Mouse (Mus musculus) liver, embryonic 13.5 days (tissue): ENCODE data around the gene Usp6nl. TPM values are rescaled to one million over a fixed set of nuclear protein-coding genes. Genes with fewer than 3 reads are reported as not detected.

Experiments
- ATAC-seq: fragments of 200-750 bp; cut with Nextera tagmentation; 2 replicates; pipeline ENCODE4 v1.8.0; 2017; ENCODE audit warnings: low read depth, mild to moderate bottlenecking, moderate number of reproducible peaks, moderate library complexity
- DNase-seq: peaks from one replicate; pipeline ENCODE4 v3.0.0; 2022
- H3K27ac ChIP-seq: fragments of 300-500 bp; sonication (generic); 2 replicates; pipeline ENCODE4 v1.5.1; 2015; ENCODE audit warnings: moderate library complexity, mild to moderate bottlenecking, inconsistent platforms
- H3K27me3 ChIP-seq: fragments of 300-500 bp; sonication (generic); 2 replicates; pipeline ENCODE4 v1.6.1; 2015; ENCODE audit warnings: mild to moderate bottlenecking, inconsistent platforms
- H3K36me3 ChIP-seq: fragments of 300-500 bp; sonication (generic); 2 replicates; pipeline ENCODE4 v1.6.1; 2015; ENCODE audit warnings: mild to moderate bottlenecking, inconsistent platforms
- H3K4me1 ChIP-seq: fragments of 300-500 bp; sonication (generic); replicated peaks from 2 replicates; pipeline ENCODE4 v1.6.1; 2015; ENCODE audit warnings: inconsistent platforms
- H3K4me2 ChIP-seq: fragments of 300-500 bp; sonication (generic); 2 replicates; pipeline ENCODE4 v1.6.1; 2015; ENCODE audit warnings: inconsistent platforms, mild to moderate bottlenecking, moderate library complexity
- H3K4me3 ChIP-seq: fragments of 300-500 bp; sonication (generic); replicated peaks from 2 replicates; pipeline ENCODE4 v1.5.1; 2015; ENCODE audit warnings: mild to moderate bottlenecking, inconsistent platforms
- H3K9ac ChIP-seq: fragments of 300-500 bp; sonication (generic); 2 replicates; pipeline ENCODE4 v1.6.1; 2015; ENCODE audit warnings: mild to moderate bottlenecking, inconsistent platforms
- H3K9me3 ChIP-seq: fragments of 300-500 bp; sonication (generic); replicated peaks from 2 replicates; pipeline ENCODE4 v1.6.1; 2016; ENCODE audit warnings: inconsistent platforms
- WGBS: fragments of 180-500 bp; shearing (Covaris S2); methylation state at CpG from one replicate; pipeline ENCODE4 v1.1.7; 2015; ENCODE audit not compliant: insufficient replicate concordance; 5-methylcytosine and 5-hydroxymethylcytosine counted together
- polyA plus RNA-seq: library from polyadenylated mRNA; unstranded; fragments of >200 nt; fragmentation: Nextera tagmentation; extraction: Ambion mirVana; gene quantifications from 2 replicates; pipeline ENCODE4 v1.2.1, GENCODE M21; 2015

Gene Usp6nl
- polyA plus RNA-seq, 1 experiment from 2014 or later, result 3.4 TPM

GRCm38 (mm10) chr2:6306861-6307260 lies 15.6 kb upstream of the Usp6nl start:
- no peak for ATAC-seq
- no peak overlapping the region for H3K4me2 ChIP-seq
- peaks cover 27% of the 10 kb centered on the region for H3K27me3 ChIP-seq
- no peaks in the 10 kb centered on the region for H3K9me3 ChIP-seq
- no peak for DNase-seq
- H3K9ac ChIP-seq, result no peak overlapping the region
- no peak overlapping the region for H3K4me3 ChIP-seq
- H3K27ac ChIP-seq, result no peak overlapping the region
- H3K4me1 ChIP-seq, result peaks cover 10% of the 10 kb centered on the region
- WGBS, result 66% methylated on average over 3 of the region's 3 CpGs
- no peaks in the 10 kb centered on the region for H3K36me3 ChIP-seq

GRCm38 (mm10) chr2:6309373-6309821 lies 13.1 kb upstream of the Usp6nl start:
- ATAC-seq (no peak), DNase-seq (no peak)
- peaks cover 16% of the 10 kb centered on the region; the same call in 1 of the 2 replicates for H3K27me3 ChIP-seq
- no peak overlapping the region for H3K4me2 ChIP-seq
- peaks cover 13% of the 10 kb centered on the region for H3K4me1 ChIP-seq
- WGBS, result 56% methylated on average over 6 of the region's 6 CpGs
- H3K27ac ChIP-seq, result no peak overlapping the region
- no peak overlapping the region for H3K4me3 ChIP-seq
- no peaks in the 10 kb centered on the region for H3K9me3 ChIP-seq
- no peak overlapping the region for H3K9ac ChIP-seq
- H3K36me3 ChIP-seq, result no peaks in the 10 kb centered on the region

- no peak overlapping the region for H3K4me2 ChIP-seq
- 0 out of 2 replicates have a peak, but pooled peaks cover 7% of the 10 kb centered on the region for H3K27me3 ChIP-seq
- no peak overlapping the region for H3K9ac ChIP-seq
- no peaks in the 10 kb centered on the region for H3K36me3 ChIP-seq
- H3K4me1 ChIP-seq, result peaks cover 3% of the 10 kb centered on the region
- H3K27ac ChIP-seq, result no peak overlapping the region
- no peak for DNase-seq
- H3K4me3 ChIP-seq, result no peak overlapping the region
- H3K9me3 ChIP-seq, result no peaks in the 10 kb centered on the region
- 77% methylated on average over 10 of the region's 10 CpGs for WGBS
- no peak for ATAC-seq
These were observed 9.7 kb upstream of the Usp6nl start for GRCm38 (mm10) chr2:6312764-6313163.

- H3K9me3 ChIP-seq, result no peaks in the 10 kb centered on the region
- no peak overlapping the region for H3K9ac ChIP-seq
- DNase-seq (no peak), ATAC-seq (no peak)
- no peak overlapping the region for H3K27ac ChIP-seq
- H3K4me3 ChIP-seq, result no peak overlapping the region
- no peak overlapping the region for H3K4me2 ChIP-seq
- 80% methylated on average over 1 of the region's 1 CpGs for WGBS
- no peaks in the 10 kb centered on the region for H3K36me3 ChIP-seq
- peaks cover 3% of the 10 kb centered on the region for H3K4me1 ChIP-seq
- 0 out of 2 replicates have a peak, but pooled peaks cover 7% of the 10 kb centered on the region for H3K27me3 ChIP-seq
These were observed 8.7 kb upstream of the Usp6nl start for GRCm38 (mm10) chr2:6313733-6314132.

- no peaks in the 10 kb centered on the region for H3K36me3 ChIP-seq
- no peak overlapping the region for H3K4me2 ChIP-seq
- no peaks in the 10 kb centered on the region for H3K27me3 ChIP-seq
- no peak overlapping the region for H3K9ac ChIP-seq
- no peak for ATAC-seq
- peaks cover 29% of the 10 kb centered on the region for H3K4me1 ChIP-seq
- H3K4me3 ChIP-seq, result no peak overlapping the region
- no peaks in the 10 kb centered on the region for H3K9me3 ChIP-seq
- no peak overlapping the region for H3K27ac ChIP-seq
- no peak for DNase-seq
- 79% methylated on average over 3 of the region's 3 CpGs for WGBS
These were observed 2.3 kb upstream of the Usp6nl start for GRCm38 (mm10) chr2:6320153-6320552.

- peak overlapping the region; percentile 100 for H3K4me3 ChIP-seq
- ATAC-seq, result peak; percentile 33; the same call in 1 of the 2 replicates
- H3K4me2 ChIP-seq, result peak overlapping the region; percentile 87
- 27% methylated on average over 9 of the region's 9 CpGs for WGBS
- H3K9ac ChIP-seq, result peak overlapping the region; percentile 97
- H3K36me3 ChIP-seq, result no peaks in the 10 kb centered on the region
- H3K27me3 ChIP-seq, result no peaks in the 10 kb centered on the region
- DNase-seq, result no peak
- peak overlapping the region; percentile 92 for H3K27ac ChIP-seq
- H3K9me3 ChIP-seq, result no peaks in the 10 kb centered on the region
- H3K4me1 ChIP-seq, result peaks cover 38% of the 10 kb centered on the region
These were observed 595 bp upstream of the Usp6nl start for GRCm38 (mm10) chr2:6321769-6322375.

- DNase-seq (peak; percentile 34), ATAC-seq (peak; percentile 54)
- Histone ChIP-seq H3K4me1 (peaks cover 39% of the 10 kb centered on the region), H3K9me3 (no peaks in the 10 kb centered on the region), H3K9ac (peak overlapping the region; percentile 97), H3K4me3 (peak overlapping the region; percentile 100), H3K27ac (peak overlapping the region; percentile 92), H3K36me3 (no peaks in the 10 kb centered on the region), H3K4me2 (peak overlapping the region; percentile 87), H3K27me3 (no peaks in the 10 kb centered on the region)
- WGBS, result under 1% methylated on average over 64 of the region's 70 CpGs
These were observed 563 bp downstream of the Usp6nl start for GRCm38 (mm10) chr2:6322938-6323521.

GRCm38 (mm10) chr2:6325646-6326045 lies 3.2 kb downstream of the Usp6nl start:
- ATAC-seq (no peak), DNase-seq (no peak)
- Histone ChIP-seq H3K27me3 (no peaks in the 10 kb centered on the region), H3K9me3 (no peaks in the 10 kb centered on the region), H3K4me3 (no peak overlapping the region), H3K36me3 (no peaks in the 10 kb centered on the region), H3K4me1 (peaks cover 60% of the 10 kb centered on the region), H3K4me2 (no peak overlapping the region), H3K27ac (no peak overlapping the region), H3K9ac (0 out of 2 replicates have a peak overlapping the region, but pooled peaks have one; percentile 22)
- WGBS, result 74% methylated on average over 3 of the region's 3 CpGs

GRCm38 (mm10) chr2:6328927-6329326 lies 6.5 kb downstream of the Usp6nl start:
- DNase-seq, result no peak
- Histone ChIP-seq H3K36me3 (no peaks in the 10 kb centered on the region), H3K4me1 (peaks cover 80% of the 10 kb centered on the region), H3K4me3 (no peak overlapping the region), H3K9ac (0 out of 2 replicates have a peak overlapping the region, but pooled peaks have one; percentile 0), H3K27me3 (no peaks in the 10 kb centered on the region), H3K4me2 (no peak overlapping the region), H3K27ac (peak overlapping the region; percentile 35), H3K9me3 (no peaks in the 10 kb centered on the region)
- no peak for ATAC-seq
- WGBS, result 75% methylated on average over 7 of the region's 7 CpGs

GRCm38 (mm10) chr2:6330756-6331155 lies 8.3 kb downstream of the Usp6nl start:
- no peaks in the 10 kb centered on the region for H3K9me3 ChIP-seq
- H3K27me3 ChIP-seq, result no peaks in the 10 kb centered on the region
- DNase-seq, result no peak
- H3K4me2 ChIP-seq, result peak overlapping the region; percentile 23
- no peak for ATAC-seq
- no peak overlapping the region for H3K4me3 ChIP-seq
- no peaks in the 10 kb centered on the region for H3K36me3 ChIP-seq
- 61% methylated on average over 8 of the region's 8 CpGs for WGBS
- peaks cover 80% of the 10 kb centered on the region for H3K4me1 ChIP-seq
- no peak overlapping the region for H3K9ac ChIP-seq
- H3K27ac ChIP-seq, result peak overlapping the region; percentile 75

- H3K4me3 ChIP-seq, result peak overlapping the region; percentile 14; the same call in 1 of the 2 replicates
- no peaks in the 10 kb centered on the region for H3K36me3 ChIP-seq
- no peaks in the 10 kb centered on the region for H3K9me3 ChIP-seq
- peak overlapping the region; percentile 59 for H3K4me2 ChIP-seq
- WGBS, result 32% methylated on average over 7 of the region's 7 CpGs
- H3K9ac ChIP-seq, result peak overlapping the region; percentile 57
- DNase-seq (peak; percentile 60), ATAC-seq (peak; percentile 97)
- no peaks in the 10 kb centered on the region for H3K27me3 ChIP-seq
- H3K4me1 ChIP-seq, result peaks cover 83% of the 10 kb centered on the region
- peak overlapping the region; percentile 86 for H3K27ac ChIP-seq
These were observed 9.1 kb downstream of the Usp6nl start for GRCm38 (mm10) chr2:6331324-6332137.
